Mouse (Mus musculus): ENCODE data around the gene Hmbs. TPM values are rescaled to one million over a fixed set of nuclear protein-coding genes. Genes with fewer than 3 reads are reported as not detected.
"Not testable (repeated sequence)": the region's sequence is repeated elsewhere in the genome, so short reads cannot be mapped to it uniquely, and the experiment has no call there.

Gene Hmbs
- polyA plus RNA-seq, 1 experiment from 2014 or later, result 59.4 TPM

DNA sequence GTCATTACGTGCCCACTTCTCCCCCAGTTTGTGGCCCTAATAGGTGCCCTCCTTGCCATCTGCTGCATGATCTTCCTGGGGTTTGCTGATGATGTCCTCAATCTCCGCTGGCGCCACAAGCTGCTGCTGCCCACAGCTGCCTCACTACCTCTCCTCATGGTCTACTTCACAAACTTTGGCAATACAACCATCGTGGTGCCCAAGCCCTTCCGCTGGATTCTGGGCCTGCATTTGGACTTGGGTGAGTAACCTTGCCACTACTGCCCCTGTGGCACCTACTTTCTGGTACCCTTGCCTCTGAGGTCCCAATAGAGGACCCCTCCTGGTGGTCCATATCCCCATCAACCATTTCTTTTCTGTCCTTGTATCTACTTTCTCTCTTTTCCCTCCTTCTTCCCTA lies 16.1 kb downstream of the Hmbs start:
- no peak for ATAC-seq (ENCODE audit: low read depth)
- 88% methylated on average over 5 of the region's 5 CpGs for WGBS
- H3K27me3 ChIP-seq, result no peaks in the 10 kb centered on the region

DNA sequence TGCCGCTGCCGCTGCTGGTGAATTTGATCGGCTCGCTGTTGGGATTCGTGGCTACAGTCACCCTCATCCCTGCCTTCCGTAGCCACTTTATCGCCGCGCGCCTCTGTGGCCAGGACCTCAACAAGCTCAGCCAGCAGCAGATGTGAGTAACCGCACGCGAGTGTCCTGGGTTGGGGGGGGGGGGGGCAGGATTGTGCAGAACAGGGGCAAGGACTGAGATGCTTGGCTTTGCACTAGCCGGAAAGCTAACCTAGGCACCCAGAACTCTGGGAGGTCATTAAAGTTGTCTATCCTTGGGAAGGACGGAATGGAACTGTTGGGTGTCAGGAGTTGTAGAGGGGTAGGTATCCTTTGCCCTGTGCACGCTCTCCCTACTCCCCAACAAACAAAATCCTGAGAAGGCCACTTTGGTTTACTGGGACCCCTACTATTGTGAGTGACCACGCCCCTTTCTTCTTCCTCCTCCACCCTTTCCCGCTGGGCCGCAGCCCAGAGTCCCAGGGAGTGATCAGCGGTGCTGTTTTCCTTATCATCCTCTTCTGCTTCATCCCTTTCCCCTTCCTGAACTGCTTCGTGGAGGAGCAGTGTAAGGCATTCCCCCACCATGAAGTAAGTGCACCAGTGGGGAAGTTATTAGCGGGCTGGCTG lies 16.8 kb downstream of the Hmbs start:
- peak overlapping the region; percentile 91 for H3K27ac ChIP-seq (replicated peaks)
- peaks cover 39% of the 10 kb centered on the region for H3K36me3 ChIP-seq
- peak overlapping the region; percentile 66 for H3K4me2 ChIP-seq
- WGBS, result 2% methylated on average over 22 of the region's 22 CpGs
- ATAC-seq (ENCODE audit: low read depth), result peak; percentile 57
- no peaks in the 10 kb centered on the region for H3K27me3 ChIP-seq
- H3K4me1 ChIP-seq (replicated peaks), result peaks cover 18% of the 10 kb centered on the region
- H3K9ac ChIP-seq, result peak overlapping the region; percentile 86
- H3K4me3 ChIP-seq, result peak overlapping the region; percentile 79
- no peaks in the 10 kb centered on the region for H3K9me3 ChIP-seq

More for the DNA sequence above, 16.1 kb downstream of the Hmbs start:
- Histone ChIP-seq H3K4me1 (replicated peaks) (peaks cover 18% of the 10 kb centered on the region), H3K27ac (replicated peaks) (no peak overlapping the region), H3K9me3 (no peaks in the 10 kb centered on the region), H3K4me2 (peak overlapping the region; percentile 66), H3K4me3 (peak overlapping the region; percentile 79), H3K36me3 (peaks cover 46% of the 10 kb centered on the region), H3K9ac (peak overlapping the region; percentile 86)

DNA sequence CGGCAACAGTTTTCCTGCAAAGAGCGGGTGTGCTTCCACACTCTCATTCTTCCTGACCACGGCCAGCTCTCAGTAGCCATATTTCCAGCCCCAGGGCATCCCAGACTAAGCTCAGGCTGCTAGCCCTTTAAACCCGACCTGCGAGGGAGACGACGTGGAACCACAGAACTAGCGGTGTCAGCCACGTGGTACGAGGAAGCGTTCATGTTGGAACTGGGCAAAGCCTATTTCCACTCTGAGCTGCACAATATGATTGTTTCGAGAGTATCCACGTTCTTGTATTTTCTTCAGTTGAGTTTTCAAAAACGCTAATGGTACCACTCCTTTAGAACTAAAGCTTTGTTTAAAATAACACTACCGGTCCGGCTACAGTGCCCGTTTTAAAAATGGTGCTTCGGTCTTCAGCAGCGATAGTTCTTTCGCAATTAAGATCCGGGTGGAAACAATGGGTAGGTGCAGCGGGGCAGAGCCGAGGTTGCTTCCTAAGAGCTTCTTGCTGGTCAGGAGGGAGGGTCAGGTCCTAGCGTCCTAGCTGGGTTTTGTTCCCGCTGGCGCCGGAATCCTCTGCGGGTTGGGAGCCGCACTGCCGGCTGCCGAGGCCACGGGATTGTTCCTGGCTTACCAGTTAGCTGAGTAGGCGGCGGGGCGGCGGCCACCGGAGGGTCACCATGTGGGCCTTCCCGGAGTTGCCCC lies 17.5 kb downstream of the Hmbs start:
- peak overlapping the region; percentile 86 for H3K9ac ChIP-seq
- H3K4me1 ChIP-seq (replicated peaks), result peaks cover 18% of the 10 kb centered on the region
- peak overlapping the region; percentile 79 for H3K4me3 ChIP-seq
- ATAC-seq (ENCODE audit: low read depth), result peak; percentile 93
- under 1% methylated on average over 38 of the region's 38 CpGs for WGBS
- H3K36me3 ChIP-seq, result peaks cover 34% of the 10 kb centered on the region
- peak overlapping the region; percentile 66 for H3K4me2 ChIP-seq
- H3K9me3 ChIP-seq, result no peaks in the 10 kb centered on the region
- no peaks in the 10 kb centered on the region for H3K27me3 ChIP-seq
- H3K27ac ChIP-seq (replicated peaks), result peak overlapping the region; percentile 91

DNA sequence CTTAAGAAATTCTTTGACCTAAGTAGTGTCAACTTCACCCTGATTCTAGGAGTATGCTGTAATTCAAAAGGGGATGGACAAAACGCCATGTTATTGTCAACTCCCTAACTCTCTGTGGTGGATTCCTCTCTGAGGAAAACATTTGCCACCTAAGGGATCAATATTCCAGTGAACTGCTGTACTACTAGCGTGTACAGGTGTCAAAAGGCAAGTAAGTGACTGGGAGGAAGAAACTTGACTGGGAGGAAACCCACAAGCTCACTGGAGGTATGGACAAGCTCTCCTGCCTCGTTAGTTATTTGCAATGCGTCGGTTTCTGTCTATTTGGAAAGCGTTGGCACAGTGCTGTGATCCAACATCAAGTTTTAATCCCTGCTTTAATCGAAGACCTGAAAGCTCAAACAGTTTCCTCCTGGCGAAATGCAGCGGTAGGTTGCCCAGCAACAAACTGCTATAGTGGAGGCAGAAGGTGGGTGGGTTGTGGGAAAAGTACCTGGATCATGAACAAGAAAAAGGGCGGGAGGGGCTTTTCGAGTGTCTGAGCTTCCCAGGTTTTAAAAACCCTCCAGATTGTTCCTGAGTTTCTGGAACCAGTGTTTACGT lies 18.2 kb downstream of the Hmbs start, which contains the start of gene Dpagt1:
Dpagt1 (plus strand) TSS at position 252 of the 603 bp plus-strand sequence.
- peaks cover 22% of the 10 kb centered on the region for H3K4me1 ChIP-seq (replicated peaks)
- H3K27ac ChIP-seq (replicated peaks), result peak within 1 kb of the TSS; percentile 91
- H3K9me3 ChIP-seq, result no peaks in the 10 kb centered on the region
- peak within 1 kb of the TSS; percentile 86 for H3K9ac ChIP-seq
- no peaks in the 10 kb centered on the region for H3K27me3 ChIP-seq
- H3K36me3 ChIP-seq, result peaks cover 28% of the 10 kb centered on the region
- 4% methylated on average over 12 of the region's 12 CpGs for WGBS
- peak within 1 kb of the TSS; percentile 79 for H3K4me3 ChIP-seq
- ATAC-seq (ENCODE audit: low read depth), result no peak
- H3K4me2 ChIP-seq, result peak within 1 kb of the TSS; percentile 66

DNA sequence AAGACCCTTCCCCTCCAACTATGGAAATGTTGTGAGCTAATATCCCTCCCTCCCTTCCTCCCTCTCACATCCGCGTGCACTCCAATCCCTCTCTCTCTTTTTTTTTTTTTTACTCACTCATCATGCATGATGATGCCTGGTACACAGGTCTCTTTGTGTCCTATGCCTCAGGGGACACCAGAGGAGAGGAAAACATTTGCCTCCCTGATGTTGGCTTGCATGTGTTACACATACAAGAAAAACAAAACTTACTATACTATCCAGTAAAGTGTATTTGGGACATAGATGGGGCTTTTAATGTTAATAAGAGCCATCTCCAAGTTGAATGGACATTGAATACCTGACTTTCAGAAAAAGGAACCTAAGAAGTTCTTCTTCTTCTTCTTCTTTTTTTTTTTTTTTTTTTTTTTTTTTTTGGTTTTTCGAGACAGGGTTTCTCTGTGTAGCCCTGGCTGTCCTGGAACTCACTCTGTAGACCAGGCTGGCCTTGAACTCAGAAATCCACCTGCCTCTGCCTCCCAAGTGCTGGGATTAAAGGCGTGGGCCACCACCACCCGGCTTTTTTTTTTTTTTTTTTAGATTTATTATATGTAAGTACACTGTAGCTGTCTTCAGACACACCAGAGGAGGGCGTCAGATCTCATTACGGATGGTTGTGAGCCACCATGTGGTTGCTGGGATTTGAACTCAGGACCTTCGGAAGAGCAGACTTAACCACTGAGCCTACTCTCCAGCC lies 18.8 kb downstream of the Hmbs start:
- not testable (repeated sequence) for H3K27me3 ChIP-seq; ATAC-seq (ENCODE audit: low read depth); H3K9me3 ChIP-seq
- Histone ChIP-seq H3K4me3 (peak overlapping the region; percentile 79), H3K4me2 (peak overlapping the region; percentile 66), H3K9ac (peak overlapping the region; percentile 86), H3K4me1 (replicated peaks) (peaks cover 27% of the 10 kb centered on the region), H3K27ac (replicated peaks) (peak overlapping the region; percentile 91), H3K36me3 (peaks cover 21% of the 10 kb centered on the region)
- 66% methylated on average over 7 of the region's 8 CpGs for WGBS

DNA sequence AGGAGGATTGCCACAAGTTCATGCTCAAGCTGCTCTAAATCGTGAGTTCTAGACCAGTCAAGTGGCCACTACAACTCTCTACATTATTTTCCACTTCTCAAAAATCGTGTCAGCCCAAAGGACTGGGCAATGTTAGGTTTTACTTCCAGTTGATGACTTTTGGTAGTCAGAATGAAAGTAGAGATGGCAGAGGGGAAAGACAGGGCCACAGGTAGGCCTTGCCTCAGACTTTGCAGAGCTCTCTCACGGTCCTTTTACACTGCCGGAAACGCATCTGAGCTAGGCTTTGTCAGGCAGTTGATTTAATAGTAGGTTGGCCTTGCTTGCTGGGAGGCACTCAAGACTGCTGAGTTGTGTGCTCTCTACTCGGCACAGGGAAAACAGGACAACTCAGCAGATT lies 19.9 kb downstream of the Hmbs start:
- Histone ChIP-seq H3K27me3 (no peaks in the 10 kb centered on the region), H3K9ac (no peak overlapping the region), H3K4me3 (no peak overlapping the region), H3K36me3 (peaks cover 11% of the 10 kb centered on the region; the same call in 1 of the 2 replicates), H3K9me3 (no peaks in the 10 kb centered on the region), H3K4me2 (no peak overlapping the region), H3K27ac (replicated peaks) (no peak overlapping the region), H3K4me1 (replicated peaks) (peaks cover 30% of the 10 kb centered on the region)
- ATAC-seq (ENCODE audit: low read depth), result no peak
- WGBS, result 70% methylated on average over 6 of the region's 6 CpGs

DNA sequence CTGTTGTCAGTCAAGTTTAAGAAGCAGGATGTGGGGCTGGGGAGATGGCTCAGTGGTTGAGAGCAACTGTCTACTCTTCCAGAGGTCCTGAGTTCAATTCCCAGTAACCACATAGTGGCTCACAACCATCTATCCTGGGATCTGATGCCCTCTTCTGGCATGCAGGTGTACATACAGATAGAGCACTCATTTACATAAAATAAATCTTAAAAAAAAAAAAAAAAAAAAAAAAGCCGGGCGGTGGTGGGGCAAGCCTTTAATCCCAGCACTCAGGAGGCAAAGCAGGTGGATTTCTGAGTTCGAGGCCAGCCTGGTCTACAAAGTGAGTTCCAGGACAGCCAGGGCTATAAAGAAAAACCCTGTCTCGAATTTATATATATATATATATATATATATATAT lies 20.4 kb downstream of the Hmbs start:
- H3K27me3 ChIP-seq; H3K9me3 ChIP-seq; ATAC-seq (ENCODE audit: low read depth); H3K27ac ChIP-seq (replicated peaks); H3K4me3 ChIP-seq; H3K4me2 ChIP-seq; H3K36me3 ChIP-seq; H3K9ac ChIP-seq: not testable (repeated sequence)
- WGBS, result 82% methylated on average over 3 of the region's 4 CpGs
- H3K4me1 ChIP-seq (replicated peaks), result peaks cover 34% of the 10 kb centered on the region

DNA sequence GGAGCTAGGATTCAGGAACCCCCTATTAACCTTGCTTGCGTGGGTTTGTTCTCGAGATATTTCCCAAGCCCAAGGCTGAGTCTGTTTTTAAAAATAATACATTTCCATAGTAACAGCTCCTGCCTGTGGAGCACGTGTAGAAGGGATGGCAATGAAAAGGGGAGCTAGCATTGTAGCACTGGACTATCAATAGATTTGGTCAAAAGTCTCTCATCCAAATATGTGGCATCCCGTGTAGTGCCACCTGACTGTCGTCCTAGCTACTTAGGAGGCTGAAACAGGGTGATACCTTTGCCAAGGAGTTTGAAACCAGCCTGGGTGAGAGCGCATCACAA lies 23.3 kb downstream of the Hmbs start:
- H3K4me1 ChIP-seq (replicated peaks), result peaks cover 39% of the 10 kb centered on the region
- H3K9me3 ChIP-seq, result no peaks in the 10 kb centered on the region
- peaks cover 19% of the 10 kb centered on the region for H3K36me3 ChIP-seq
- H3K4me2 ChIP-seq, result peak overlapping the region; percentile 96
- no peaks in the 10 kb centered on the region for H3K27me3 ChIP-seq
- H3K9ac ChIP-seq, result peak overlapping the region; percentile 66
- ATAC-seq (ENCODE audit: low read depth), result peak; percentile 20; the same call in 1 of the 2 replicates
- peak overlapping the region; percentile 88 for H3K4me3 ChIP-seq
- H3K27ac ChIP-seq (replicated peaks), result peak overlapping the region; percentile 84
- 24% methylated on average over 6 of the region's 6 CpGs for WGBS

DNA sequence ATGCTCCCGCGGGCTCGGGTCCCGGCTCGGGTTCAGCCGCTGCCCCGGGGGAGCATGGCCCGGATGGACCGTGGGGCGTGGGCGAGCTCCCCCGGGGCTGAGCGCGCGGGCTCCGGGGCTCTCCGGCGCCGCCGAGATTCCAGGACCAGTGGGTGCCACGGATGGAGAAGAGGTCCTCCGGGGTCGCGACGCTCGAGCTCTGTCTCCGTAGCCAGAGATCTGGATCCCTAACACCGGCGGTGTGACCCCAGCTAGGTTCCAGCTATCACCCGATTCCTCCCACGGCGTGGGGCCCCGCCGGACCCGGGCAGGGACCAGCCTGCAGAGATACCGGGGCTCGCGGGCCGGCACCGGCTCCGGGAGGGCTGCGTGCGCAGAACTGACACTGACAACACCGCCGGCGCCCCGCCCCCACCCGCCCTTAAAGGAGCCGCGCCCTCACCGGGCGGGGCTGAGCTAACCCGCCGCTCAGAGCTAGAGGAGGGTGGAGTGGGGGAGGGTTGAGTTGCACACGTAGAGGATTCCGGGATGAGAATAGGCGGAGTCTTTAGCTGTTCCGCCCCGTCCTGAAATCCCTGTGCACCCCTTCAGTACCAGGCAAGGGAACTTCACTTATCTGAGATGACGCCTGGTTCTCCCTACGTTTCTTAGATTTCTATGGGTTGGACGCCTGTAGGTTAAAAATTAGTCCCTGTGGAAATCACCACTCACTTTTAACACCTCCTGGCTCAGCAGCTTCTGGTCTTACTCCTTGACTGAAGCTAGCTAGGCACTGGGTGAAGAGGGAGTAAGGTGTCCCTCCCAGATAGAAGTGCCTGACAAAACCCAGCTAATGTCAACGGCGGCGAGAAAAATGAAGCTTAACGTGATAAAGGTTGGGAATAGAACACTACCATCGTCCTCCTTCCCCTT lies 23.9 kb downstream of the Hmbs start, which contains the start of gene C2cd2l:
C2cd2l (minus strand) TSS at position 399 of the 912 bp plus-strand sequence.
- H3K9ac ChIP-seq, result peak within 1 kb of the TSS; percentile 96
- WGBS, result under 1% methylated on average over 67 of the region's 67 CpGs
- H3K4me2 ChIP-seq, result peak within 1 kb of the TSS; percentile 96
- H3K27ac ChIP-seq (replicated peaks), result peak within 1 kb of the TSS; percentile 84
- no peaks in the 10 kb centered on the region for H3K9me3 ChIP-seq
- H3K4me3 ChIP-seq, result peak within 1 kb of the TSS; percentile 88
- peaks cover 36% of the 10 kb centered on the region for H3K4me1 ChIP-seq (replicated peaks)
- no peaks in the 10 kb centered on the region for H3K27me3 ChIP-seq
- H3K36me3 ChIP-seq, result peaks cover 25% of the 10 kb centered on the region
- ATAC-seq (ENCODE audit: low read depth), result peak; percentile 98

DNA sequence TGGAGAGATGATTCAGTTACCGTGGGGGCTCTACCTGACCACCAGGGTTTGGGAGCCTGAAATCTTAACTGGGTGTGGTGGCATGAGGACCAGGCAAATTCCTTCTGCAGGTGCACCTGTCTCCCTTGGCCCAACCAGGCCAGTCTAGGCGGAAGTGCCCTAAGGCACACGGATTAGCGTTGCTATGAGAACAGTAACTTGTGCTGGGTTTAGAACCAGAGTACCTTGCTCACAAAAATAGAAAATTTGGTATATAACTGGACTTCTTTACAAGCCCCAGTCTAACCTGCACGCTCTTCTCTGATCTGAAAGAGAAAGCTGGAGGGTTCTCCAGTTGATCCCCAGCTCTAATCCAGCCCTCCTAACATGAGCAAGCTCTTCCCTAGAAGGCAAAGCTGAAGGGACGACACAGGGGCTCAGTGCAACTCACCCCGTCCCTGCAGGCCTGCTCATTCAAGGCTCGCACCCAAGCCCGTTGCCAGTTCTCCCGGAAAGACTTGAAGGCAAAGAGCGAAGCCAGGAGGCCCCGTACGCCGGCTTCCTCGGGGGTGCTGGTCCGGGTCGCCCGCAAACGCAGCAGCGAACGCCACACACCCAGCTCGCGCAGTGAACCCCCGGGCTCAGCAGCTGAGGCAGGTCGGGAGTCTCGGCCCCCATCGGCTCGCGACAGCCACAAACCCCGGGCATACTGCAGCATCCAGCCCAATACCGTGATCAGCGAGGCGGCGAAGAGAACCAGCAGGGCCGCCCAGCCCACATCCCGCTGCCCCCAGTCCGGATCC lies 24.7 kb downstream of the Hmbs start:
- H3K27me3 ChIP-seq, result no peaks in the 10 kb centered on the region
- peak overlapping the region; percentile 96 for H3K4me2 ChIP-seq
- H3K4me3 ChIP-seq, result peak overlapping the region; percentile 88
- H3K27ac ChIP-seq (replicated peaks), result peak overlapping the region; percentile 84
- no peak; the same call in none of the 2 replicates for ATAC-seq (ENCODE audit: low read depth)
- 3% methylated on average over 37 of the region's 37 CpGs for WGBS
- H3K9me3 ChIP-seq, result no peaks in the 10 kb centered on the region
- peaks cover 33% of the 10 kb centered on the region for H3K36me3 ChIP-seq
- peaks cover 36% of the 10 kb centered on the region for H3K4me1 ChIP-seq (replicated peaks)
- H3K9ac ChIP-seq, result peak overlapping the region; percentile 96

DNA sequence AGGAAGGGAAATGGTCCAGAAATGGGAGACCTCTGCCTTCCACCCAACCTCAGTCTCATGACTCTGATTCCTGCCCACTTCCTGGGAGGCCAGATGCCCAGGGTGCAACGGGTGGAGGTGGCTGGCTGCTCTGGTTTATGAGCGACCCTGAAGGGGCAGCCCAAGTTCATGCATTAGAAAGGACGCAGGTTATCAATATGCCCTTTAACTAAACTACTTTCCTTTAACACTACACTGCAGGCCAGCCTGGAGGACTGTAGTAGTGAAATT lies 25.3 kb downstream of the Hmbs start:
- Histone ChIP-seq H3K36me3 (peaks cover 39% of the 10 kb centered on the region), H3K4me1 (replicated peaks) (peaks cover 36% of the 10 kb centered on the region), H3K27ac (replicated peaks) (no peak overlapping the region), H3K27me3 (no peaks in the 10 kb centered on the region), H3K9ac (peak overlapping the region; percentile 96), H3K9me3 (no peaks in the 10 kb centered on the region), H3K4me2 (peak overlapping the region; percentile 96), H3K4me3 (peak overlapping the region; percentile 88)
- no peak for ATAC-seq (ENCODE audit: low read depth)
- 44% methylated on average over 3 of the region's 3 CpGs for WGBS
